Mouse (Mus musculus) right cerebral cortex, adult 18-20 months (tissue): ENCODE measurements around the gene Vmn1r195.
"Not testable (repeated sequence)": the region's sequence is repeated elsewhere in the genome, so short reads cannot be mapped to it uniquely, and the experiment has no call there.

ENCODE experiments used
- DNase-seq: peaks from one replicate; pipeline ENCODE4 v3.0.0; 2022; ENCODE audit warnings: mixed read lengths

Vmn1r195 gene

GRCm38 (mm10) chr13:22270222-22270621 is at the start of gene Vmn1r195:
TSS of gene Vmn1r195 (plus strand) at chr13:22270522.
- DNase-seq = not testable (repeated sequence)

GRCm38 (mm10) chr13:22223060-22223459 is 47.3 kb upstream of the Vmn1r195 start, which contains the start of gene Vmn1r193:
TSS of gene Vmn1r193 (minus strand) at chr13:22223160.
- DNase-seq = not testable (repeated sequence)

- no peak for DNase-seq
Measured at GRCm38 (mm10) chr13:22243915-22244314, 26.4 kb upstream of the Vmn1r195 start, which contains the start of gene Vmn1r194. TSS of gene Vmn1r194 (plus strand) at chr13:22244215.

DNA sequence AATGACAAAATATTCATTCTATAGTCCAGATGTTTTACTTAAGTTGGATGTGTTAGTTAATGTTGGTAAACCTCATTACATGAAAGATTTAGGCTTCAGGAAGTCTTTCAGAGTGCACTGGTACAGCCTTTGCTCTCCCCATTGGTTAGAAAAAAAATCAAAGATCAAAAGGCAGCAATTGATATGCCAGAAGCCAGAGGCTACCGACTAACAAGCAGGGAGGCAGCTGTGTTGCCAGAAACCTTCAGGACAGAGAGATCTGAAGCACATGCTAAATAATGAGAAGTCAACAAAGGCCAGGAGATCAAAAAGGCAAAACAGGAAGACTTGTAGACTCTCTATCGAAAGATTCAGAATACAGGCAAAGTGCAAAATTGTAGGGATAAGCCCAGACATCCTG is 1.4 kb downstream of the Vmn1r195 start:
- no peak for DNase-seq

- DNase-seq = no peak
Measured at GRCm38 (mm10) chr13:22284578-22284977, 14.3 kb downstream of the Vmn1r195 start.

- no peak for DNase-seq
Measured at GRCm38 (mm10) chr13:22289620-22290019, 19.3 kb downstream of the Vmn1r195 start, which contains the start of gene Vmn1r196. TSS of gene Vmn1r196 (plus strand) at chr13:22289920.

GRCm38 (mm10) chr13:22308075-22308474 is 37.8 kb downstream of the Vmn1r195 start:
- not testable (repeated sequence) for DNase-seq

DNA sequence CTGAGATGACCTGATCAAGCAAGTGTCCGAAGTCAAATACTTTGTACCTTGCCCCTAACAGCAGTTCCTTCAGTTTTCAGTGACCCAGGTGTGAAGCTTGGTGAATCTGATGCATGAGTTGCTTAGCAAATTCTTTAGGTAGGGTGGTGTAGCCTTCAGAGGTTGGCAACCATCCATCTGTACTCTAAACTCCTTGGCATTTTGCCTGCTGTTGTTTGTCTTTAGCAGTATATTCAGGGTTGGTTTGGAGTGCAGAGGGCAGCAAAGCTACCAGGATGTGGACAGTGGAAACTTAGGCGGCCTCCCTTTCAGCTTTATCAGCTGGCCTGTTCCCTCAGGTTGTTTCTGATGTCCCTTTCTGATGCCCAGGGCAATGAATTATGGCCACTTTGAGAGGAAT is 45.0 kb downstream of the Vmn1r195 start:
- DNase-seq = no peak

- no peak for DNase-seq
Measured at GRCm38 (mm10) chr13:22317366-22317765, 47.0 kb downstream of the Vmn1r195 start.

DNA sequence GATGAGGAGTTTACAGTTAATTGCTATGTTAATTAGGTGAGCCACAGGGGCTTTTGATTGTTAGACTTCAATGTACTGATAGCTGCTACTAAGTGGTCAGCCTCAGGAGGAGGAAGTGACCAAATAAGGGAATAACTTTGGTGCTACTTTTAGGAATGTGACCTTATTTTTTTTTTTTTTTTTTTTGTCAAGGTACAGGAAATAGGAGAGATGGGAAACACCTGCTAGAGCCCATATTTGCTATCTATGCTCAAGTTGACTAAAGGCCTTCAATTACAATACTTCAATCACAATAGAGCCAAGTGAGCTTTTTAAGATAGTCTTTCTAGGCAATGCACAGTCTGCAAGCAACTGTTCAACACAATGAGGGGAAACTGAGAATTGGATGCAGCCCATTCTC is 49.8 kb downstream of the Vmn1r195 start:
- DNase-seq = no peak

- DNase-seq = no peak
Measured at GRCm38 (mm10) chr13:22324289-22324688, 54.0 kb downstream of the Vmn1r195 start, which contains the start of gene Vmn1r197. TSS of gene Vmn1r197 (plus strand) at chr13:22324589.
